Mouse (Mus musculus) C2C12 (cell line): ENCODE results near the gene Nmt1.

Source experiments
- CEBPB ChIP-seq: IDR thresholded peaks from one replicate; pipeline ENCODE4 v1.6.1; 2011; ENCODE audit warnings: low read depth, mild to moderate bottlenecking, control low read depth, moderate library complexity
- CTCF ChIP-seq: IDR thresholded peaks from one replicate; pipeline ENCODE4 v1.5.1; 2011; ENCODE audit not compliant: control insufficient read depth, insufficient read depth, insufficient read length
- MAX ChIP-seq: IDR thresholded peaks from one replicate; pipeline ENCODE4 v1.6.1; 2011; ENCODE audit warnings: mild to moderate bottlenecking, control low read depth
- MYOD1 ChIP-seq: IDR thresholded peaks from one replicate; pipeline ENCODE4 v1.6.1; 2011; ENCODE audit warnings: low read depth; ENCODE audit not compliant: control insufficient read depth, insufficient read length
- MYOG ChIP-seq: IDR thresholded peaks from one replicate; pipeline ENCODE4 v1.6.1; 2011; ENCODE audit not compliant: control insufficient read depth, insufficient read length; ENCODE audit errors: extremely low read depth
- USF1 ChIP-seq: IDR thresholded peaks from one replicate; pipeline ENCODE4 v1.6.1; 2011; ENCODE audit warnings: low read depth, mild to moderate bottlenecking, control low read depth, moderate library complexity

- TF ChIP-seq CTCF (no peak), MAX (no peak), CEBPB (no peak), MYOD1 (no peak), USF1 (no peak), MYOG (no peak)
These were observed 9.1 kb upstream of the Nmt1 start for GRCm38 (mm10) chr11:103018860-103019259.
